Mouse (Mus musculus): ENCODE data around the gene Nom1. TPM values are rescaled to one million over a fixed set of nuclear protein-coding genes. Genes with fewer than 3 reads are reported as not detected.

Nom1 gene
- 10 to 100 TPM; 21.0 to 34.1 TPM for total RNA-seq (2023)

DNA sequence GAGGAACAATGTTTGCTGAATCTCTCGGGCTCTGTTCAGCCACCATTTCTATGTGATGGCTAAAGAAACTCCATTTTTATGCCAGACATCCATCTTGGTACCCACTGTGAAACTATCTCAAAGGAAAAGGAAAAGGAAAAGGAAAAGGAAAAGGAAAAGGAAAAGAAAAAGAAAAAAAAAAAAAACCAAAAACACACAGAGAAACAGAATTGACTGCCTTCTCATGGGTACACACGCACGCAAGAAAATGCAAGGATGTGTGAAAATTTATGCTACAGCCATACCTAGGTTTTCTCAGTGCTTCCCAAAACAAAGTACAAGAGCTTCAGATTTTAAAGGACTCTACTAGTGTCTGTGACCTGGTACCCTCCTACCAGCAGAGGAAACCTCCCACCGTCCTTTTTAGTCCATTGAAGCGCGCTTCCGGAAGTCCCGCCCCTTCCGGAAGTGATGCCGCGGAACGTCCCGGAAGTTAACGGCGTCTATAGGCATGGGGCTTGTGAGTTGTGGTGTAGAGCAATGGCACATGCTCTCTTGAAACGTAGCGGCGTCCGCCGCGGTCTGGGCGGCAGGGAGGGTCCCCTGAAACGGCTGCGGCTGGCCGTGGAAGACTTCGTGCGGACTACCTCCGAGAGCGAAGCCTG is at the start of gene Nom1:
TSS of gene Nom1 (plus strand) at position 437 of the 644 bp plus-strand sequence.

DNA sequence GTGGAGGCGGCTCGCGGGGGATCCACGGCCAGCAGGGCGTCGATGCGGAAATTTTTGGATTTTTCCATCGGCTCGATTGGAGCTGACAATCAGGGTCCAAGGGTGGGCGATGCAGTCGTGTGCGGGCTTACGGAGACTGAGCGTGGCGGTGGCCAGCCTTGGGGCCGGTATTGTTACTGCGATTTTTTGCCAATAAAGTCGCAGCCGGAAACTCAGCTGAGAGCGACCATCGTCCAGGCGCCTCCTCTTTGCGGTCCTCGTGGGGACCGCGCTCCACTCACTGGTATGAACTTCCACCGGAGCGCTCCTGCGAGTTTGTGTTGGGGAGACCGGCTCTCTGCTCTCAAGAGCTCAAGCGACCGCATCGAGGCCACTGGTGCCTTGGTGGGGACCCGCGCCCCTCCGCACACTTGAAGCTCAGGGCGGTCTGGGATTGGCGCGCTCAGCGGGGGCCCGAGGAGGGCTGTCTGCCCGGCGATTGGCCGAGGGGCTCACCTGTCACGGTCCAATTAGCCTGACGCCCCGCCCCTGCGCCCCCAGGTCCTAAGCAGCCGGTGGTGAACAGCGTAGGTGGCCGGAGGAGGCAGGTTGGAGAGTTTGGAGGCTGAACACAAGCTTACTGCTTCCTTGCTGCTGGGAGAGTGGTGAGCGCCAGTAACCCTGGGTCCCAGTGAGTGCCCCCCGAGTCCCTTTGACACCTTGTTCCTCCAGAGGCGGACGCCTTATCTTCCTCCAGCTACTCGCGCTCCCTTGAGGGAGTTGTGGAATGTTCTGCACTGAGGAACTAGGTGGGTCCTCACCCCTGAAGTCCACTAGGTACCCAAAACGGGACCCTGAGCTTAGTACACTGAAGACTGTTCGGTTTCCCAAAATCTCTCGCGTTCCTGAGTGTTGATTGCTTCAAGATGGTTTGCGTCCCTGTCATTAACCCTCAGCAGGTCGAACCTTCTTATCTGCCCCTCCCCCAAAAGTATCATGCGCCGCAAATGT is 44.0 kb downstream of the Nom1 start, which contains the start of gene Mnx1:
TSS of gene Mnx1 (minus strand) at position 263 of the 990 bp plus-strand sequence.

Other genes with a start within 250 kb of the Nom1 start
- 10 to 100 TPM; 11.3 to 13.3 TPM for gene Rnf32, start 238.7 kb upstream of the Nom1 start, total RNA-seq (2023)
- 1 to 10 TPM; 2.8 to 3.3 TPM for gene Lmbr1, start 56.3 kb upstream of the Nom1 start, total RNA-seq (2023)
- not detected for gene Mnx1, start 43.8 kb downstream of the Nom1 start, total RNA-seq (2023)
- gene Ube3c, start 134.6 kb downstream of the Nom1 start, total RNA-seq (2023): 10 to 100 TPM; 45.5 to 46.2 TPM